9 mouse cellular contexts compared by ENCODE assay signal in genomic region chr6:60682233-60682632, GRCm38 (mm10).
DNase-seq lines count a peak whose midpoint lies in the region; ATAC-seq and TF ChIP-seq lines count a peak whose summit lies in the region.
"Had no signal": no experiment of that assay in that cellular context is flagged by ENCODE, and none has a peak within 500 bp of the region (broad histone marks: within the 10 kb centered on the region; RNA-seq: fewer than 3 reads in every experiment).

No protein-coding gene starts in this region.

- no peak overlapping the region for H3K27ac ChIP-seq in forebrain, postnatal 0 days (ENCODE audit: low read depth, low read length)
- H3K27ac ChIP-seq in forebrain, embryonic 15.5 days (replicated peaks): no peak overlapping the region
- H3K27ac ChIP-seq in midbrain, postnatal 0 days (ENCODE audit: low read depth, low read length): no peak overlapping the region
- H3K27ac ChIP-seq: heart, embryonic 15.5 days had no signal

- no peak overlapping the region for H3K9ac ChIP-seq in forebrain, postnatal 0 days
- H3K9ac ChIP-seq in forebrain, embryonic 15.5 days (replicated peaks): no peak overlapping the region
- no peak overlapping the region for H3K9ac ChIP-seq in midbrain, postnatal 0 days (replicated peaks; ENCODE audit: low read length, poor library complexity, severe bottlenecking)
- H3K9ac ChIP-seq: heart, embryonic 15.5 days had no signal

- no peaks in the 10 kb centered on the region for H3K4me1 ChIP-seq in forebrain, postnatal 0 days (ENCODE audit: insufficient read depth)
- H3K4me1 ChIP-seq in forebrain, embryonic 15.5 days: no peaks in the 10 kb centered on the region
- H3K4me1 ChIP-seq in midbrain, postnatal 0 days (ENCODE audit: insufficient read depth, low read length): no peaks in the 10 kb centered on the region
- H3K4me1 ChIP-seq: heart, embryonic 15.5 days had no signal

- no peak for ATAC-seq in forebrain, postnatal 0 days
- no peak for ATAC-seq in forebrain, embryonic 15.5 days (replicated peaks)
- peak; percentile 63; the same call in 1 of the 2 replicates for ATAC-seq in common myeloid progenitor, adult 5-6 weeks (replicated peaks; ENCODE audit: low read depth, poor library complexity, severe bottlenecking)
- 0 out of 2 replicates have a peak, but pooled peaks have one; percentile 5 for ATAC-seq in midbrain, postnatal 0 days (ENCODE audit: low FRiP score)

- peak; percentile 70 for DNase-seq in forebrain, postnatal 0 days
- DNase-seq in lung, postnatal 10 days: peak; percentile 10
- DNase-seq in lung, postnatal 4 days: no peak
- DNase-seq in midbrain, postnatal 0 days (ENCODE audit: low spot score): peak; percentile 82
- DNase-seq in ovary, postnatal 10 days (ENCODE audit: low spot score): no peak
- no peak for DNase-seq in right cerebral cortex, postnatal 10 days (ENCODE audit: low spot score in 2 of 2)

- peak; percentile 70 for TF ChIP-seq CTCF in forebrain, postnatal 0 days (IDR thresholded peaks at IDR 0.05; ENCODE audit: low read depth)
- peak; percentile 82 for TF ChIP-seq CTCF in midbrain, postnatal 0 days (IDR thresholded peaks at IDR 0.05)

- 42% methylated on average over 4 of the region's 4 CpGs for whole genome bisulfite sequencing in forebrain, postnatal 0 days
- 53% methylated on average over 4 of the region's 4 CpGs for WGBS in forebrain, embryonic 15.5 days
- 47% methylated on average over 4 of the region's 4 CpGs for WGBS in midbrain, postnatal 0 days

- no peak overlapping the region for H3K4me2 ChIP-seq in forebrain, postnatal 0 days (ENCODE audit: low read depth)
- no peak overlapping the region for H3K4me2 ChIP-seq in forebrain, embryonic 15.5 days (replicated peaks)
- no peak overlapping the region for H3K4me2 ChIP-seq in midbrain, postnatal 0 days (ENCODE audit: low read depth, low read length, poor library complexity, severe bottlenecking)
- H3K4me2 ChIP-seq: heart, embryonic 15.5 days had no signal

- no peaks in the 10 kb centered on the region for H3K36me3 ChIP-seq in forebrain, postnatal 0 days (ENCODE audit: insufficient read depth)
- no peaks in the 10 kb centered on the region for H3K36me3 ChIP-seq in forebrain, embryonic 15.5 days
- H3K36me3 ChIP-seq in midbrain, postnatal 0 days (ENCODE audit: insufficient read depth, low read length): no peaks in the 10 kb centered on the region
- H3K36me3 ChIP-seq: heart, embryonic 15.5 days had no signal

- H3K9me3 ChIP-seq in forebrain, postnatal 0 days (ENCODE audit: low read length): no peaks in the 10 kb centered on the region
- no peaks in the 10 kb centered on the region for H3K9me3 ChIP-seq in forebrain, embryonic 15.5 days
- no peaks in the 10 kb centered on the region for H3K9me3 ChIP-seq in midbrain, postnatal 0 days (ENCODE audit: low read length)
- H3K9me3 ChIP-seq: heart, embryonic 15.5 days had no signal

- no peaks in the 10 kb centered on the region for H3K27me3 ChIP-seq in forebrain, postnatal 0 days (ENCODE audit: insufficient read depth, low read length)
- no peaks in the 10 kb centered on the region for H3K27me3 ChIP-seq in forebrain, embryonic 15.5 days
- H3K27me3 ChIP-seq in midbrain, postnatal 0 days (ENCODE audit: insufficient read depth, low read length): no peaks in the 10 kb centered on the region
- H3K27me3 ChIP-seq: heart, embryonic 15.5 days had no signal

- no peak overlapping the region for H3K4me3 ChIP-seq in forebrain, postnatal 0 days (ENCODE audit: low read depth, low read length)
- no peak overlapping the region for H3K4me3 ChIP-seq in forebrain, embryonic 15.5 days
- H3K4me3 ChIP-seq in midbrain, postnatal 0 days (ENCODE audit: low read depth, low read length): no peak overlapping the region
- H3K4me3 ChIP-seq: heart, embryonic 15.5 days had no signal

Comparison
In these comparisons a context has a peak if more than half of its experiments do, and no peak if none do; other contexts are left out.
1. DNase-seq: peak in forebrain, postnatal 0 days (single experiment), lung, postnatal 10 days (single experiment) and midbrain, postnatal 0 days (single experiment); none in lung, postnatal 4 days (0 of 2), ovary, postnatal 10 days (single experiment) and right cerebral cortex, postnatal 10 days (0 of 2).
2. ATAC-seq: peak in common myeloid progenitor, adult 5-6 weeks (single experiment) and midbrain, postnatal 0 days (single experiment); none in forebrain, postnatal 0 days (single experiment) and forebrain, embryonic 15.5 days (single experiment).